Mouse (Mus musculus): ENCODE data around the gene Kif16b.

DNA sequence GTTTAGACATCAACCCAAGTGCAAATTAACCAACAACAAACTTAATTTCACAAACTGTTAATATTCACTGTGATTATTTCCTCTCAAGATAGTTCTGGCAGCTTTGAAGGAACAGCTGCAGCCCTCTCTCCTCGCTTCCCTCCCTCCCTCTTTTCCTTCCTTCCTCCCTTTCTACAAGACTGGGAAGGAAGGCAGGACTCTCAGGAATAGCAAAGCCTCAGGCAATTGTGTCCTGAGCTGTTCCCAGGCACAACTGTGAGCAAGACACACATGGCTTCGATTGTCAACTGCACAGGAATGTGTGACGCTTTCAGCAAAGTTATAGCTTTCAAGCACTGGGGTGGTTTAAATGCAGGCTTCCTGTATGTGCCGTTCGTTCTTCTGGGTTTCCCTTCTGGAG lies 286.8 kb downstream of the Kif16b start:
- TF ChIP-seq CTCF (IDR thresholded peaks at IDR 0.05; ENCODE audit: low read depth) (no peak), EP300 (optimal IDR thresholded peaks at IDR 0.05) (no peak)
